Mouse (Mus musculus) left cerebral cortex, postnatal 36 days (tissue): ENCODE measurements around the gene Rce1. TPM values are rescaled to one million over a fixed set of nuclear protein-coding genes. Genes with fewer than 3 reads are reported as not detected.

Experiments used
- DNase-seq, 2 experiments: peaks; one replicate each; pipeline ENCODE4 v3.0.0; 2021 to 2022; ENCODE audit warnings: low spot score in 2 of 2, mixed read lengths in 1 of 2
- intact Hi-C: fragments of 180-260 bp; cut with DNase I; formaldehyde crosslinking; loops from one replicate; pipeline ENCODE4 v1.15.1; 2025
- total RNA-seq, 2 experiments: library from RNA; stranded (reverse); gene quantifications; 2 replicates each; pipeline ENCODE4 v1.2.3; 2021

Rce1 gene
- total RNA-seq: 10 to 100 TPM; 26.1 to 26.6 TPM

- intact Hi-C loops: loop anchor here (5.0 kb wide), 3 partner anchors 117 to 282 kb away; partner anchors contain the start of genes 2010003K11Rik and Bbs1
- DNase-seq: peak; percentile 90 to 92
These were observed at the start of gene Rce1 for GRCm38 (mm10) chr19:4625179-4625828. TSS of gene Rce1 (minus strand) at chr19:4625641.

DNA sequence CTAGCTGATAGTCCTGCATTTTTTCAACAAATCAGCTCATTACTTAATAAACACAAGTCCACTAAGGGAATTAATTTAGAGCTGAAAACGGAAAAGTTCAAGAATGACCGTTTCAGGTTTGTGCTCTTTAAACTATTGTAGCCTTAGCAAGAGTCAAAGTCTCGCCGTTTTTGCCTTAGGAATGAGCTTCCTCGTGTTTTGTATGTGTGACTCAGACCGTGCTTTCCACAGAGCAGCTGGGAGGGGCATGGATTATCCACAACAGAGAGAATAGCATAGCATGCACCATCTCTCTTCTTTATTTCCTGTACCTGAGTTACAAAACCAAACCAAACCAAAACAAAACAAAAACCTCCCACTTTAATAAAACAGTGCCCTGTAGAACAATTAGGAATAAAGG lies 47.0 kb upstream of the Rce1 start:
- no peak for DNase-seq
- intact Hi-C loops: no loop called here

DNA sequence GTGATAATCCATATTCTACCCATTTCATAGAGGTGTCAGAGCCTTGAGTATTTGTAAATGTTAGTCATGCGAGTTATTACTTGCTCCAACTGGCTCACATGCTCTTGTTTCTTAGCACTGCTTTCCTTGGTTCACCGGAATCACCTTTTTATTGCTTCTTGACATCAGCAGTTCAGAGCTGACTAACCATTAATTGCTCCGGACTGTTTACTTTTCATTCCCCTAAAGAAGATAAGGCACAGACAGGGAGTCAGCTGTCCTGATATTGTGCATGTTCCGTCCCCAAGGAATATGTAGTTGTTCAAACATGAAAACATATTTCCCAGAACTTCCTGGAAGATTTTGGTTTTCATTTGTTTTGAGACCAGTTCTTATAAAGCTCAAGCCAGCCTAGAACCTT lies 45.3 kb upstream of the Rce1 start:
- intact Hi-C loops: no loop called here
- no peak for DNase-seq

DNA sequence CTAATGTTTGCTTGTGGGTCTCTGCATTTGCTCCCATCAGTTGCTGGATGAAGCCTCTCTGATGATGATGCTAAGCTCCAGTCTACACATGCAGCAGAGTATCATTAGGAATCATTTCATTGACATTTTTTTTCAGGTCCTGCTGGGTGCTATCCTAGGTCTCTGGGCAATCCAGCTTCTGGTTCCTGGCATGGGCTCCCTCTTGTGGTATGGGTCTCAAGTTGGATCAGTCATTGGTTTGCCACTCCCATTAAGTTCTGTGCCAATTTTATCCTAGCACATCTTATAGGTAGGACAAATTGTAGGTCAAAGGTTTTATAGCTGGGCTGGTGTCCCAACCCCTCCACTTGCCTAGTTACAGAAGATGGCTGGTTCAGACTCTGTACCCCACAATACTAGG lies 41.4 kb upstream of the Rce1 start:
- intact Hi-C loops: no loop called here
- DNase-seq: no peak

- intact Hi-C loops: no loop called here
- DNase-seq: no peak
These were observed 32.7 kb upstream of the Rce1 start for GRCm38 (mm10) chr19:4658156-4658555.

GRCm38 (mm10) chr19:4646917-4647492 lies 21.6 kb upstream of the Rce1 start:
- DNase-seq: peak; percentile 71 to 75
- intact Hi-C loops: loop anchor here (2.0 to 5.0 kb wide), 2 partner anchors 50 to 64 kb away; partner anchors contain the start of genes Gm960 and Sptbn2

- intact Hi-C loops: no loop called here
These were observed 18.8 kb upstream of the Rce1 start for GRCm38 (mm10) chr19:4644271-4644670.

GRCm38 (mm10) chr19:4635986-4636385 lies 10.5 kb upstream of the Rce1 start:
- intact Hi-C loops: no loop called here
- no peak for DNase-seq

More at GRCm38 (mm10) chr19:4644271-4644670, 18.8 kb upstream of the Rce1 start:
- peak; percentile 68 to 69 for DNase-seq

DNA sequence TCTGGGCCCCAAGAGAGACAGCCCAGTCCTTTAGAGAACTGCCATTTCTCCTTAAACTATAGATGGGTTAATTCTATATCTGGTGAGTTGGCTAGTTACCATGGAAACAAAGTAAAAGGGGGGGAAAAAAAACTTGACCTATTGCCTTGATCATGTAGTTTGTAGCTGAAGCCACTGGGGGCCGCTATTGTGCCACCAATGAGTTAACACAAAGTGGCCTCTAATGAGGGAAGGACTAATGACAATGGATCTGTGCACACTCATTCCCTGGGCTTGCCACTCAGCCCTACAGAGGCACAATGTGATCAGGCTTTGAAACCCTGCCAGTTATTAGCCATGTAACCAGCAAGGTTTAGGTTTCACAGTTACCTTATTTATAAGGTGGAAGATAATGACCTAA lies 3.4 kb upstream of the Rce1 start:
- DNase-seq: no peak
- intact Hi-C loops: loop anchor here (5.0 kb wide), 3 partner anchors 113 to 278 kb away; partner anchors contain the start of genes 2010003K11Rik and Bbs1

- intact Hi-C loops: loop anchor here (5.0 kb wide), 3 partner anchors 116 to 281 kb away; partner anchors contain the start of genes 2010003K11Rik and Bbs1
- DNase-seq: no peak
These were observed 541 bp upstream of the Rce1 start for GRCm38 (mm10) chr19:4625829-4626535.

- intact Hi-C loops: loop anchor here (5.0 kb wide), 3 partner anchors 118 to 283 kb away; partner anchors contain the start of genes 2010003K11Rik and Bbs1
- no peak for DNase-seq
These were observed 849 bp downstream of the Rce1 start for GRCm38 (mm10) chr19:4624406-4625178.

- intact Hi-C loops: no loop called here
- DNase-seq: no peak
These were observed 1.4 kb downstream of the Rce1 start for GRCm38 (mm10) chr19:4624006-4624405.

DNA sequence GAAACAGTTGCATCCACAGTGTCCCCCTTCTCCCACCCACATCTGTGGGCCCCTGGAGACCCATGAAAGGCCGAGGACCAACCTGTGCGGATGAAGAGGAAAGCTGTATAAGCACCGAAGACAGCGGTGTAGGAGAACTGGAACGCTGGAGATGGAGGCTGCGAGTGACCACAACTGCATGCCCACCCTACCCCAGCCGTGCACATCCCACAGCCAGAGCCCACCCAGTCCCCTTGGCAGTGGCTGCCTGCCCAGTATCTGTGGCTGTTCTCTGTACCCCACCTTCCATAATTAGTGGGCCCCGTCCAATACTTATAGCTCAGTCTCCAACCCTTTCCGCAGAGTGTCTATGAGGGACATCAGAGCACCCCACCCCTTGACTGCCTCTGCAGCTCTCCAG lies 2.0 kb downstream of the Rce1 start:
- intact Hi-C loops: no loop called here
- DNase-seq: no peak

GRCm38 (mm10) chr19:4622780-4623179 lies 2.7 kb downstream of the Rce1 start:
- DNase-seq: no peak

DNA sequence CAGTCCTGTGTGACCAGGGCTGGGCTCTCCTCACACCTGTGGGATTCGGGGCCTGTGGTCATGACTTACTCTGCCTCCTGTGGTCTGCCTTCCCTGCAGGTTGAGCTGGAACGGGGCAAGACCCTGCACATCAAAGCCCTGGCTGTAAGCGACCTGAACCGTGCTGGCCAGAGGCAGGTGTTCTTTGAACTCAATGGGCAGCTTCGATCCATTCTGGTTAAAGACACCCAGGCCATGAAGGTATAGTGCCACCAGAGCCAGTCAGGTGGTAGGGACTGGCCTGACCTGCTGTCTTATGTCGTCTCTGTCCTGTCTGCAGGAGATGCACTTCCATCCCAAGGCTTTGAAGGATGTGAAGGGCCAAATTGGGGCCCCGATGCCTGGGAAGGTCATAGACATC lies 4.7 kb downstream of the Rce1 start:
- intact Hi-C loops: no loop called here
- no peak for DNase-seq

More at GRCm38 (mm10) chr19:4622780-4623179, 2.7 kb downstream of the Rce1 start:
- intact Hi-C loops: no loop called here

DNA sequence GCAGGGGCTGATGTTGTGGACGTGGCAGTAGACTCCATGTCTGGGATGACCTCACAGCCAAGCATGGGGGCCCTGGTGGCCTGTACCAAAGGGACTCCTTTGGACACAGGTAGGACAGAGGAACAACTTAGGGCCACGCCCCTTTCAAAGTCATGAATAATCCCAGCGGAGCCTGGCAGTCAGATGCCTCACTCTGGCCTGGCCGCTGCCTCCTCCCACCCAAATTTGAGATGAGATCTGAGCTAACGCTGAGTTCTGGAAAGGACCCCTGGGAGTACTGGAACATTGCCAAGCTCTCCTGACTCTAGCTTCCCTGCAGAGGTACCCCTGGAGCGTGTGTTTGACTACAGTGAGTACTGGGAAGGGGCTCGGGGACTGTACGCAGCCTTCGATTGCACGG lies 6.0 kb downstream of the Rce1 start:
- intact Hi-C loops: no loop called here
- no peak for DNase-seq

GRCm38 (mm10) chr19:4618183-4618582 lies 7.3 kb downstream of the Rce1 start:
- intact Hi-C loops: no loop called here
- DNase-seq: no peak

DNA sequence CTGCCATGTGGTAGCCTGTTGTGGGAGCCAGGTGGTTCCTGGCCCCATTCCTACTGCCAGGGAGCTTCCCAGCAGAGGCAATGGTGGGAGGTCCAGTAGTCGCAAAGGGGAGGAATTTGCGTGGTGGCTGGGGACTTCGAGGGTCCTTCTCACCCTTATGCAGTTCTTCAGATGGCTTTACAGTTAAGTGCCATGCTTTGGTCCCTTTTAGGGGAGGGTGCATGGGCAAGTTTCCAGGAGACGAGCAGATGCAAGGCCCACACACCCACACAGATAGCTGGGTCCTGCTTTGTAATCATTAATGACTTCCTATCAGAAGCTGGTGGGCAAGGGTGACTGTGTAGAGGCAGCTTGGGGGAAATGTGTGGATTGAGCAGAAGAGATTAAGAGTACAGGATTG lies 8.9 kb downstream of the Rce1 start:
- intact Hi-C loops: no loop called here
- DNase-seq: no peak
